Mouse (Mus musculus): ENCODE measurements around the gene Arl15.

Arl15 gene

GRCm38 (mm10) chr13:113843901-113844300, 49.6 kb downstream of the Arl15 start:
- DNase-seq (ENCODE audit: low spot score in 2 of 2) = no peak

GRCm38 (mm10) chr13:113844717-113845116, 50.4 kb downstream of the Arl15 start:
- DNase-seq (ENCODE audit: low spot score in 2 of 2) = no peak

- DNase-seq (ENCODE audit: low spot score in 2 of 2) = no peak
Observed at GRCm38 (mm10) chr13:113845229-113845628, 50.9 kb downstream of the Arl15 start.

- no peak for DNase-seq (ENCODE audit: low spot score in 2 of 2)
Observed at GRCm38 (mm10) chr13:113846413-113846812, 52.1 kb downstream of the Arl15 start.

- no peak for DNase-seq (ENCODE audit: low spot score in 2 of 2)
Observed at GRCm38 (mm10) chr13:113850431-113851034, 56.2 kb downstream of the Arl15 start.

- DNase-seq (ENCODE audit: low spot score in 2 of 2) = no peak
Observed at GRCm38 (mm10) chr13:113851602-113852375, 57.5 kb downstream of the Arl15 start.

- no peak for DNase-seq (ENCODE audit: low spot score in 2 of 2)
Observed at GRCm38 (mm10) chr13:113852376-113852666, 58.0 kb downstream of the Arl15 start.

- no peak for DNase-seq (ENCODE audit: low spot score in 2 of 2)
Observed at GRCm38 (mm10) chr13:113854146-113854545, 59.8 kb downstream of the Arl15 start.

- no peak for DNase-seq (ENCODE audit: low spot score in 2 of 2)
Observed at GRCm38 (mm10) chr13:113854551-113855312, 60.4 kb downstream of the Arl15 start.

- no peak for DNase-seq (ENCODE audit: low spot score in 2 of 2)
Observed at GRCm38 (mm10) chr13:113856946-113857345, 62.6 kb downstream of the Arl15 start.

- DNase-seq (ENCODE audit: low spot score in 2 of 2) = no peak
Observed at GRCm38 (mm10) chr13:113858667-113859391, 64.5 kb downstream of the Arl15 start.

GRCm38 (mm10) chr13:113859392-113859776, 65.1 kb downstream of the Arl15 start:
- no peak for DNase-seq (ENCODE audit: low spot score in 2 of 2)

- DNase-seq (ENCODE audit: low spot score in 2 of 2) = no peak
Observed at GRCm38 (mm10) chr13:113860816-113861215, 66.5 kb downstream of the Arl15 start.

GRCm38 (mm10) chr13:113861231-113861630, 66.9 kb downstream of the Arl15 start:
- no peak for DNase-seq (ENCODE audit: low spot score in 2 of 2)

GRCm38 (mm10) chr13:113862951-113863350, 68.6 kb downstream of the Arl15 start:
- DNase-seq (ENCODE audit: low spot score in 2 of 2) = no peak

GRCm38 (mm10) chr13:113863688-113864087, 69.4 kb downstream of the Arl15 start:
- no peak for DNase-seq (ENCODE audit: low spot score in 2 of 2)

- no peak for DNase-seq (ENCODE audit: low spot score in 2 of 2)
Observed at GRCm38 (mm10) chr13:113864278-113864677, 70.0 kb downstream of the Arl15 start.

GRCm38 (mm10) chr13:113864893-113865292, 70.6 kb downstream of the Arl15 start:
- DNase-seq (ENCODE audit: low spot score in 2 of 2) = peak in 1 of 2 experiments; percentile 55

GRCm38 (mm10) chr13:113865378-113865777, 71.1 kb downstream of the Arl15 start:
- no peak for DNase-seq (ENCODE audit: low spot score in 2 of 2)

- DNase-seq (ENCODE audit: low spot score in 2 of 2) = peak in 1 of 2 experiments; percentile 47
Observed at GRCm38 (mm10) chr13:113865806-113866205, 71.5 kb downstream of the Arl15 start.

GRCm38 (mm10) chr13:113867736-113868135, 73.4 kb downstream of the Arl15 start:
- no peak for DNase-seq (ENCODE audit: low spot score in 2 of 2)
